Mouse (Mus musculus) CH12.LX (cell line): ENCODE results near the gene Ccnb1. TPM values are rescaled to one million over a fixed set of nuclear protein-coding genes. Genes with fewer than 3 reads are reported as not detected.

Experiments used
- DNase-seq: peaks from one replicate; pipeline ENCODE4 v3.0.0-alpha.2; 2013; ENCODE audit errors: extremely low read depth
- H3K27ac ChIP-seq: 2 replicates; pipeline ENCODE4 v1.5.1; 2012; ENCODE audit warnings: low read depth, mild to moderate bottlenecking, control low read depth, moderate library complexity; ENCODE audit not compliant: insufficient read depth
- H3K27me3 ChIP-seq: replicated peaks from 2 replicates; pipeline ENCODE3; 2012; ENCODE audit warnings: inconsistent platforms
- H3K36me3 ChIP-seq, 2 experiments: replicated peaks in 1 of 2; 2 replicates each; pipeline versions ENCODE3 to v1.6.1; 2012; ENCODE audit warnings: inconsistent platforms in 1 of 2, low read length in 1 of 2, mild to moderate bottlenecking in 1 of 2, mixed read lengths in 1 of 2, moderate library complexity in 1 of 2; ENCODE audit not compliant: control insufficient read depth in 1 of 2, insufficient read depth in 1 of 2
- H3K4me1 ChIP-seq, 2 experiments: 2 replicates each; pipeline ENCODE4 v1.6.1; 2012; ENCODE audit warnings: inconsistent platforms in 1 of 2, moderate library complexity in 1 of 2; ENCODE audit not compliant: insufficient read depth in 2 of 2, control insufficient read depth in 1 of 2
- H3K4me2 ChIP-seq: 2 replicates; pipeline ENCODE4 v1.6.1; 2012; ENCODE audit warnings: low read depth, mild to moderate bottlenecking, control low read depth; ENCODE audit not compliant: poor library complexity, insufficient read depth, severe bottlenecking
- H3K4me3 ChIP-seq, 3 experiments: fragments of 150-350 bp in 1 of 3; sonication (generic) in 1 of 3; replicated peaks in 1 of 3; 2 replicates each; pipeline versions ENCODE3 to v1.5.1; 2011 to 2012; ENCODE audit warnings: low read depth in 2 of 3, low read length in 2 of 3, mild to moderate bottlenecking in 2 of 3, moderate library complexity in 2 of 3, control low read depth in 1 of 3, improper control_type of control experiment in 1 of 3, inconsistent platforms in 1 of 3, mixed read lengths in 1 of 3; ENCODE audit not compliant: poor library complexity in 1 of 3
- H3K79me2 ChIP-seq: replicated peaks from 2 replicates; pipeline ENCODE4 v1.6.1; 2012; ENCODE audit warnings: mild to moderate bottlenecking, moderate library complexity; ENCODE audit not compliant: control insufficient read depth, poor library complexity, insufficient read depth, severe bottlenecking; ENCODE audit errors: extremely low read depth
- H3K9ac ChIP-seq: 2 replicates; pipeline ENCODE4 v1.6.1; 2012; ENCODE audit warnings: low read depth, mild to moderate bottlenecking, control low read depth, moderate library complexity; ENCODE audit not compliant: insufficient read depth
- H3K9me3 ChIP-seq: replicated peaks from 2 replicates; pipeline ENCODE3; 2012; ENCODE audit warnings: low read length, inconsistent platforms, mixed read lengths
- BHLHE40 ChIP-seq: IDR thresholded peaks from 2 replicates; pipeline ENCODE4 v1.6.1; 2011; ENCODE audit warnings: mild to moderate bottlenecking, low read depth, low read length, improper control_type of control experiment
- CHD1 ChIP-seq: IDR thresholded peaks from 2 replicates; pipeline ENCODE4 v1.6.1; 2012; ENCODE audit warnings: low read depth, low read length, improper control_type of control experiment, inconsistent platforms
- CTCF ChIP-seq, 2 experiments: IDR thresholded peaks in 1 of 2; conservative IDR thresholded peaks in 1 of 2; 2 replicates each; pipeline ENCODE4 v1.5.1; 2011 to 2012; ENCODE audit warnings: low read depth in 2 of 2, low read length in 2 of 2, improper control_type of control experiment in 1 of 2, inconsistent platforms in 1 of 2, mild to moderate bottlenecking in 1 of 2, moderate library complexity in 1 of 2
- E2F4 ChIP-seq: IDR thresholded peaks from 2 replicates; pipeline ENCODE4 v1.6.1; 2011; ENCODE audit warnings: low read depth, low read length, improper control_type of control experiment; ENCODE audit not compliant: insufficient replicate concordance
- GABPA ChIP-seq: IDR thresholded peaks from 2 replicates; pipeline ENCODE4 v1.6.1; 2012; ENCODE audit warnings: low read depth, low read length, improper control_type of control experiment, inconsistent platforms; ENCODE audit not compliant: insufficient replicate concordance
- IRF4 ChIP-seq: IDR thresholded peaks from 2 replicates; pipeline ENCODE4 v1.6.1; 2014; ENCODE audit warnings: low read depth, mild to moderate bottlenecking, inconsistent platforms, low read length, improper control_type of control experiment
- JUN ChIP-seq: IDR thresholded peaks from 2 replicates; pipeline ENCODE4 v1.6.1; 2011; ENCODE audit warnings: low read depth, mild to moderate bottlenecking, low read length, improper control_type of control experiment, moderate library complexity; ENCODE audit not compliant: insufficient read depth
- JUND ChIP-seq: conservative IDR thresholded peaks from 2 replicates; pipeline ENCODE4 v1.6.1; 2011; ENCODE audit warnings: low read depth, low read length, improper control_type of control experiment
- MAX ChIP-seq: IDR thresholded peaks from 2 replicates; pipeline ENCODE4 v1.6.1; 2011; ENCODE audit warnings: low read length, improper control_type of control experiment
- MAZ ChIP-seq: IDR thresholded peaks from 2 replicates; pipeline ENCODE4 v1.6.1; 2012; ENCODE audit warnings: low read depth, mild to moderate bottlenecking, inconsistent platforms, low read length, improper control_type of control experiment, moderate library complexity
- MEF2A ChIP-seq: IDR thresholded peaks from 2 replicates; pipeline ENCODE4 v1.6.1; 2014; ENCODE audit warnings: low read depth, mild to moderate bottlenecking, inconsistent platforms, low read length, improper control_type of control experiment, borderline replicate concordance
- PAX5 ChIP-seq: IDR thresholded peaks from 2 replicates; pipeline ENCODE4 v1.6.1; 2012; ENCODE audit warnings: low read length, inconsistent platforms, mixed read lengths
- POLR2AphosphoS2 ChIP-seq: IDR thresholded peaks from 2 replicates; pipeline ENCODE4 v1.6.1; 2011; ENCODE audit warnings: low read depth, low read length, improper control_type of control experiment
- RAD21 ChIP-seq: IDR thresholded peaks from 2 replicates; pipeline ENCODE4 v1.6.1; 2011; ENCODE audit warnings: low read depth, mild to moderate bottlenecking, low read length, improper control_type of control experiment, moderate library complexity
- SIN3A ChIP-seq: IDR thresholded peaks from 2 replicates; pipeline ENCODE4 v1.6.1; 2012; ENCODE audit warnings: low read length, improper control_type of control experiment, inconsistent platforms
- SMC3 ChIP-seq: IDR thresholded peaks from 2 replicates; pipeline ENCODE4 v1.6.1; 2011; ENCODE audit warnings: low read depth, low read length, improper control_type of control experiment
- ZKSCAN1 ChIP-seq: IDR thresholded peaks from 2 replicates; pipeline ENCODE4 v1.6.1; 2012; ENCODE audit warnings: low read depth, inconsistent platforms, low read length, improper control_type of control experiment, borderline replicate concordance
- ZMIZ1 ChIP-seq: IDR thresholded peaks from 2 replicates; pipeline ENCODE4 v1.6.1; 2012; ENCODE audit warnings: low read depth, mild to moderate bottlenecking, inconsistent platforms, low read length, improper control_type of control experiment
- dilution Hi-C: fragments of 300-500 bp; cut with MboI; formaldehyde crosslinking; loops from 2 replicates; pipeline ENCODE4 v1.14.3; 2020; ENCODE audit warnings: low sequenced_read_pairs; ENCODE audit not compliant: extremely low pct_unique_long_range_greater_than_20kb, extremely low pct_ligation_motif_present
- in situ Hi-C: fragments of 300-500 bp; cut with MboI; formaldehyde crosslinking; loops from 3 replicates; pipeline ENCODE4 v1.14.3; 2019; ENCODE audit warnings: low sequenced_read_pairs, low pct_ligation_motif_present, low pct_unique_long_range_greater_than_20kb, mixed read lengths
- polyA plus RNA-seq: library from polyadenylated mRNA; unstranded; fragments of >175 nt; gene quantifications from 2 replicates; pipeline ENCODE4 v1.2.1, GENCODE M21; 2012; ENCODE audit warnings: low read depth; ENCODE audit not compliant: insufficient read length
- total RNA-seq, 2 experiments: library from RNA; depleted of rRNA; stranded (reverse); fragments of 300-350 nt in 1 of 2; fragments of >200 nt in 1 of 2; gene quantifications; 2 replicates each; pipeline ENCODE4 v1.2.3; 2012 to 2014

Ccnb1 gene
- total and polyA plus RNA-seq, 3 experiments, result 172 to 416 (median 243) TPM

DNA sequence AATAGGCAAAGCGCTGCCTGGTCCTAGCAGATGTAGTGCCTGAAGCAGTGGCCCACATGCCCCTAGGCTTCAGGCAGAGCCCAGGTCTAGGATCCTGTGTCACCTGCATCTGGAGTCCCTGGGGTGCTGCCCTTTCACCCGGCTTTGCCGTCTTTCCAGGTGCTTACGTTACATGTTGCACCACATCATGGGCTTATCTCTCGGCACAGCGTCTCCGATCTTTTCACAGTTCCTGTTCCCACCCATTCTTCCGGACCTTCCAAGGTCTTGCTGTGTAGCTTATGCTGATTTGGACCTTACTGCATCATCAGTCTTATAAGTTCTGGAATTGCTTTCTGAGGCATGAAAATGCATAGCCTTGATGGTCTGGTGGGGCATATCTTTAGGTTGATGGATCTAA is 33.8 kb downstream of the Ccnb1 start:
- Histone ChIP-seq H3K9me3 (no peaks in the 10 kb centered on the region), H3K4me1 (peaks cover 3 to 15% of the 10 kb centered on the region in 2 experiments; a peak in 2 of 4 replicates), H3K27ac (no peak overlapping the region), H3K4me3 (no peak overlapping the region), H3K36me3 (peaks cover 0 to 3% of the 10 kb centered on the region in 2 experiments), H3K27me3 (no peaks in the 10 kb centered on the region), H3K79me2 (no peaks in the 10 kb centered on the region), H3K9ac (no peak overlapping the region), H3K4me2 (no peak overlapping the region)
- no peak for DNase-seq
- in situ Hi-C loops (no loop called here), dilution Hi-C loops (no loop called here)
- TF ChIP-seq E2F4 (no peak), CTCF (conservative IDR thresholded peaks at IDR 0.05 in 1 of 2, IDR thresholded peaks at IDR 0.05 in 1 of 2; ENCODE audit: low read depth in 2 of 2, low read length in 2 of 2) (no peak), RAD21 (no peak)

DNA sequence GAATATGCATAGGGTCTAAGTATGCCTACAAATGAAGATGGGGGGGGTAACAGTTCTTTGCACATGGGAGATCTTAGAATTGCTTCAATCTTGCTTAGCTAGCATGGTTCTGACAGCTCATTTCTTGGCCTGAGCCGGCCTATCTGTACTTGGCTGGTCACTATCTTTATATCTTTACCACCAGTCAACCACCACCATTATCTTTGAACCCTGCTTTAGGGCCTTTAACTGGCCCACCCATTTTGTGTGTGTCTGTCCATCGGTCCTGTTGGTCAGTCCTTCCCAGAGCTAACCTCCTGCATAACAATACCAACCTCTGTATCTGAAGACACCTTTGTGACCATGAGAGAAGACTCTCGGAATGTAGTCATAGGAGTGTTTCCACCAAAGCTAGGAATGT is 35.0 kb downstream of the Ccnb1 start:
- Histone ChIP-seq H3K36me3 (no peaks in the 10 kb centered on the region), H3K9ac (no peak overlapping the region), H3K4me3 (no peak overlapping the region), H3K4me1 (peaks cover 3 to 15% of the 10 kb centered on the region in 2 experiments; a peak in 2 of 4 replicates), H3K79me2 (no peaks in the 10 kb centered on the region), H3K9me3 (no peaks in the 10 kb centered on the region), H3K27ac (no peak overlapping the region), H3K27me3 (no peaks in the 10 kb centered on the region), H3K4me2 (no peak overlapping the region)
- in situ Hi-C loops (no loop called here), dilution Hi-C loops (no loop called here)
- TF ChIP-seq CTCF (conservative IDR thresholded peaks at IDR 0.05 in 1 of 2, IDR thresholded peaks at IDR 0.05 in 1 of 2; ENCODE audit: low read depth in 2 of 2, low read length in 2 of 2), result no peak
- TF ChIP-seq GABPA, result no peak
- no peak for TF ChIP-seq POLR2AphosphoS2
- TF ChIP-seq MAZ, result no peak
- no peak for TF ChIP-seq CHD1
- TF ChIP-seq IRF4, result no peak
- TF ChIP-seq JUN, result no peak
- no peak for TF ChIP-seq ZMIZ1
- no peak for TF ChIP-seq ZKSCAN1
- no peak for TF ChIP-seq BHLHE40
- TF ChIP-seq JUND, result no peak
- TF ChIP-seq MAX, result no peak
- no peak for TF ChIP-seq SIN3A
- no peak for DNase-seq

DNA sequence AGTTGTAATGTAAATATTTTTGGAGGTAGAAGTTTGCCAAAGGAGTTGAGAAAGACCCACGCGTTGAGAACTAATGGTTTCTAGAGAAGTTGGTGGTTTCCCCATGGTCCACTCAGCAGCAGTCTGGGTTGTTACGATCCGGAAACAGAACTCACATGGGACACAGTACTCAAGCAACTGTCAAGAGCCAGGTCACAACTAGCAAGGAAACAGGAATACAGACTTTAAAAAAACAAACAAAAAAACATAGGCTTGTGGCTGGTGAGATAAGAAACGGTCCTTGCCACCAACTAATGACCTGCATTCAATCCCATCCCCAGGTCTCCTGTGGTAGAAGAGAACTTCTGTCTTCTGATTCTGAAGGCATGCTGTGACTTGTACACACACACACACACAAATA is 35.6 kb downstream of the Ccnb1 start:
- DNase-seq, result no peak
- H3K4me2 ChIP-seq, result no peak overlapping the region
- in situ Hi-C loops, result no loop called here
- no peaks in the 10 kb centered on the region for H3K36me3 ChIP-seq
- H3K27me3 ChIP-seq, result no peaks in the 10 kb centered on the region
- dilution Hi-C loops, result no loop called here
- no peaks in the 10 kb centered on the region for H3K9me3 ChIP-seq
- H3K4me3 ChIP-seq, result no peak overlapping the region
- no peak overlapping the region for H3K27ac ChIP-seq
- H3K79me2 ChIP-seq, result no peaks in the 10 kb centered on the region
- H3K4me1 ChIP-seq, result peaks cover 3 to 15% of the 10 kb centered on the region in 2 experiments; a peak in 2 of 4 replicates
- no peak overlapping the region for H3K9ac ChIP-seq
- no peak for TF ChIP-seq MEF2A
- no peak for TF ChIP-seq SMC3
- no peak for TF ChIP-seq CHD1
- no peak for TF ChIP-seq PAX5
